Mouse (Mus musculus): Measurements from ENCODE around the gene Thap3. TPM values are rescaled to one million over a fixed set of nuclear protein-coding genes. Genes with fewer than 3 reads are reported as not detected.
A peak's percentile ranks its signal among the peaks of the same experiment; 100 is the strongest.

Thap3 gene
- polyA plus RNA-seq, 1 experiment, result 46.2 TPM

- Histone ChIP-seq H3K4me1 (ENCODE audit: control insufficient read depth, insufficient read depth, insufficient read length) (peaks cover 11% of the 10 kb centered on the region), H3K4me3 (ENCODE audit: extremely low read depth, insufficient read depth, insufficient read length) (no peak overlapping the region), H3K36me3 (ENCODE audit: control insufficient read depth, insufficient read depth, low read length) (no peaks in the 10 kb centered on the region), H3K27me3 (ENCODE audit: control insufficient read depth, insufficient read depth, low read length) (no peaks in the 10 kb centered on the region), H3K27ac (ENCODE audit: insufficient read depth, low read length) (no peak overlapping the region)
- WGBS, result 69% methylated on average over 6 of the region's 6 CpGs
- TF ChIP-seq CTCF (IDR thresholded peaks at IDR 0.05; ENCODE audit: extremely low read depth, insufficient read depth, insufficient read length, insufficient replicate concordance), result no peak
- TF ChIP-seq POLR2A (IDR thresholded peaks at IDR 0.05; ENCODE audit: low read depth, low read length), result no peak
- DNase-seq (ENCODE audit: low read depth in 1 of 2, low spot score in 2 of 2), result no peak
Measured at GRCm38 (mm10) chr4:152006137-152006536, 17.3 kb upstream of the Thap3 start.

GRCm38 (mm10) chr4:152002063-152002462 lies 13.3 kb upstream of the Thap3 start:
- no peaks in the 10 kb centered on the region for H3K36me3 ChIP-seq (ENCODE audit: control insufficient read depth, insufficient read depth, low read length)
- H3K27ac ChIP-seq (ENCODE audit: insufficient read depth, low read length), result no peak overlapping the region
- no peaks in the 10 kb centered on the region for H3K27me3 ChIP-seq (ENCODE audit: control insufficient read depth, insufficient read depth, low read length)
- TF ChIP-seq CTCF (IDR thresholded peaks at IDR 0.05; ENCODE audit: extremely low read depth, insufficient read depth, insufficient read length, insufficient replicate concordance), result no peak
- TF ChIP-seq POLR2A (IDR thresholded peaks at IDR 0.05; ENCODE audit: low read depth, low read length), result no peak
- no peaks in the 10 kb centered on the region for H3K4me1 ChIP-seq (ENCODE audit: control insufficient read depth, insufficient read depth, insufficient read length)
- H3K4me3 ChIP-seq (ENCODE audit: extremely low read depth, insufficient read depth, insufficient read length), result no peak overlapping the region
- WGBS, result 93% methylated on average over 3 of the region's 3 CpGs
- no peak for DNase-seq (ENCODE audit: low read depth in 1 of 2, low spot score in 2 of 2)

GRCm38 (mm10) chr4:152001335-152001734 lies 12.5 kb upstream of the Thap3 start:
- no peak for DNase-seq (ENCODE audit: low read depth in 1 of 2, low spot score in 2 of 2)
- no peak for TF ChIP-seq CTCF (IDR thresholded peaks at IDR 0.05; ENCODE audit: extremely low read depth, insufficient read depth, insufficient read length, insufficient replicate concordance)
- no peak for TF ChIP-seq POLR2A (IDR thresholded peaks at IDR 0.05; ENCODE audit: low read depth, low read length)
- Histone ChIP-seq H3K4me3 (ENCODE audit: extremely low read depth, insufficient read depth, insufficient read length) (no peak overlapping the region), H3K27me3 (ENCODE audit: control insufficient read depth, insufficient read depth, low read length) (no peaks in the 10 kb centered on the region), H3K36me3 (ENCODE audit: control insufficient read depth, insufficient read depth, low read length) (no peaks in the 10 kb centered on the region), H3K27ac (ENCODE audit: insufficient read depth, low read length) (no peak overlapping the region), H3K4me1 (ENCODE audit: control insufficient read depth, insufficient read depth, insufficient read length) (no peaks in the 10 kb centered on the region)
- WGBS, result 73% methylated on average over 4 of the region's 4 CpGs

- H3K4me3 ChIP-seq (ENCODE audit: extremely low read depth, insufficient read depth, insufficient read length), result no peak overlapping the region
- no peak for TF ChIP-seq POLR2A (IDR thresholded peaks at IDR 0.05; ENCODE audit: low read depth, low read length)
- WGBS, result 55% methylated on average over 4 of the region's 4 CpGs
- no peaks in the 10 kb centered on the region for H3K4me1 ChIP-seq (ENCODE audit: control insufficient read depth, insufficient read depth, insufficient read length)
- no peaks in the 10 kb centered on the region for H3K36me3 ChIP-seq (ENCODE audit: control insufficient read depth, insufficient read depth, low read length)
- H3K27me3 ChIP-seq (ENCODE audit: control insufficient read depth, insufficient read depth, low read length), result no peaks in the 10 kb centered on the region
- H3K27ac ChIP-seq (ENCODE audit: insufficient read depth, low read length), result no peak overlapping the region
- DNase-seq (ENCODE audit: low read depth in 1 of 2, low spot score in 2 of 2), result no peak
Measured at GRCm38 (mm10) chr4:152000906-152001305, 12.1 kb upstream of the Thap3 start.

GRCm38 (mm10) chr4:151999481-151999880 lies 10.7 kb upstream of the Thap3 start:
- H3K4me1 ChIP-seq (ENCODE audit: control insufficient read depth, insufficient read depth, insufficient read length), result no peaks in the 10 kb centered on the region; the same call in 1 of the 2 replicates
- H3K4me3 ChIP-seq (ENCODE audit: extremely low read depth, insufficient read depth, insufficient read length), result no peak overlapping the region
- no peak for DNase-seq (ENCODE audit: low read depth in 1 of 2, low spot score in 2 of 2)
- WGBS, result 14% methylated on average over 3 of the region's 3 CpGs
- H3K27me3 ChIP-seq (ENCODE audit: control insufficient read depth, insufficient read depth, low read length), result peaks cover 11% of the 10 kb centered on the region
- H3K36me3 ChIP-seq (ENCODE audit: control insufficient read depth, insufficient read depth, low read length), result no peaks in the 10 kb centered on the region
- H3K27ac ChIP-seq (ENCODE audit: insufficient read depth, low read length), result no peak overlapping the region
- TF ChIP-seq POLR2A (IDR thresholded peaks at IDR 0.05; ENCODE audit: low read depth, low read length) (no peak), CTCF (IDR thresholded peaks at IDR 0.05; ENCODE audit: extremely low read depth, insufficient read depth, insufficient read length, insufficient replicate concordance) (no peak)

GRCm38 (mm10) chr4:151997701-151998100 lies 8.9 kb upstream of the Thap3 start:
- TF ChIP-seq CTCF (IDR thresholded peaks at IDR 0.05; ENCODE audit: extremely low read depth, insufficient read depth, insufficient read length, insufficient replicate concordance) (no peak), POLR2A (IDR thresholded peaks at IDR 0.05; ENCODE audit: low read depth, low read length) (no peak)
- Histone ChIP-seq H3K27me3 (ENCODE audit: control insufficient read depth, insufficient read depth, low read length) (peaks cover 11% of the 10 kb centered on the region), H3K4me1 (ENCODE audit: control insufficient read depth, insufficient read depth, insufficient read length) (no peaks in the 10 kb centered on the region; the same call in 1 of the 2 replicates), H3K36me3 (ENCODE audit: control insufficient read depth, insufficient read depth, low read length) (no peaks in the 10 kb centered on the region), H3K4me3 (ENCODE audit: extremely low read depth, insufficient read depth, insufficient read length) (no peak overlapping the region), H3K27ac (ENCODE audit: insufficient read depth, low read length) (no peak overlapping the region)
- DNase-seq (ENCODE audit: low read depth in 1 of 2, low spot score in 2 of 2), result no peak
- 81% methylated on average over 3 of the region's 3 CpGs for WGBS

- 2% methylated on average over 13 of the region's 13 CpGs for WGBS
- Histone ChIP-seq H3K4me1 (ENCODE audit: control insufficient read depth, insufficient read depth, insufficient read length) (no peaks in the 10 kb centered on the region; the same call in 1 of the 2 replicates), H3K4me3 (ENCODE audit: extremely low read depth, insufficient read depth, insufficient read length) (peak overlapping the region; percentile 78), H3K36me3 (ENCODE audit: control insufficient read depth, insufficient read depth, low read length) (0 out of 2 replicates have a peak, but pooled peaks cover 3% of the 10 kb centered on the region), H3K27me3 (ENCODE audit: control insufficient read depth, insufficient read depth, low read length) (peaks cover 11% of the 10 kb centered on the region), H3K27ac (ENCODE audit: insufficient read depth, low read length) (peak overlapping the region; percentile 88)
- no peak for DNase-seq (ENCODE audit: low read depth in 1 of 2, low spot score in 2 of 2)
- TF ChIP-seq POLR2A (IDR thresholded peaks at IDR 0.05; ENCODE audit: low read depth, low read length) (no peak), CTCF (IDR thresholded peaks at IDR 0.05; ENCODE audit: extremely low read depth, insufficient read depth, insufficient read length, insufficient replicate concordance) (no peak)
Measured at GRCm38 (mm10) chr4:151996951-151997222, 8.1 kb upstream of the Thap3 start.
